Mouse (Mus musculus): ENCODE measurements at regions not wholly inside any gene's neighbourhood (a gene's known extent, or its start where the extent isn't known, plus 50 kb on each side); places are given as distances from the start of the nearest gene placed in this dataset.

GRCm38 (mm10) chr8:89516602-89517001 is 472.6 kb upstream of the Sall1 start:
- Histone ChIP-seq H3K36me3 (ENCODE audit: control insufficient read depth, insufficient read depth) (no peaks in the 10 kb centered on the region), H3K4me3 (ENCODE audit: low read length) (no peak overlapping the region), H3K9ac (ENCODE audit: low read length) (no peak overlapping the region), H3K9me3 (replicated peaks; ENCODE audit: control insufficient read depth, low read length) (no peaks in the 10 kb centered on the region), H3K4me1 (ENCODE audit: control insufficient read depth, insufficient read depth, low read length) (no peaks in the 10 kb centered on the region), H3K27me3 (ENCODE audit: control insufficient read depth, insufficient read depth, low read length) (no peaks in the 10 kb centered on the region), H3K4me2 (ENCODE audit: low read depth, low read length) (no peak overlapping the region), H3K27ac (ENCODE audit: low read length) (no peak overlapping the region)
- ATAC-seq (replicated peaks; ENCODE audit: extremely low read depth, insufficient read depth, low FRiP score), result no peak
- 73% methylated on average over 2 of the region's 2 CpGs for WGBS

- no peaks in the 10 kb centered on the region for H3K4me1 ChIP-seq (ENCODE audit: control insufficient read depth, insufficient read depth, low read length)
- H3K9me3 ChIP-seq (replicated peaks; ENCODE audit: control insufficient read depth, low read length), result no peaks in the 10 kb centered on the region
- H3K27ac ChIP-seq (ENCODE audit: low read length), result no peak overlapping the region
- no peaks in the 10 kb centered on the region for H3K36me3 ChIP-seq (ENCODE audit: control insufficient read depth, insufficient read depth)
- ATAC-seq (replicated peaks; ENCODE audit: extremely low read depth, insufficient read depth, low FRiP score), result no peak
- H3K9ac ChIP-seq (ENCODE audit: low read length), result no peak overlapping the region
- no peak overlapping the region for H3K4me3 ChIP-seq (ENCODE audit: low read length)
- no peak overlapping the region for H3K4me2 ChIP-seq (ENCODE audit: low read depth, low read length)
- 90% methylated on average over 3 of the region's 3 CpGs for WGBS
- no peaks in the 10 kb centered on the region for H3K27me3 ChIP-seq (ENCODE audit: control insufficient read depth, insufficient read depth, low read length)
Measured at GRCm38 (mm10) chr8:89514270-89514669, 470.3 kb upstream of the Sall1 start.

GRCm38 (mm10) chr8:89507639-89508038 is 463.7 kb upstream of the Sall1 start:
- ATAC-seq (replicated peaks; ENCODE audit: extremely low read depth, insufficient read depth, low FRiP score), result no peak
- no peak overlapping the region for H3K4me2 ChIP-seq (ENCODE audit: low read depth, low read length)
- H3K27ac ChIP-seq (ENCODE audit: low read length), result no peak overlapping the region
- H3K36me3 ChIP-seq (ENCODE audit: control insufficient read depth, insufficient read depth), result no peaks in the 10 kb centered on the region
- H3K9ac ChIP-seq (ENCODE audit: low read length), result no peak overlapping the region
- no peaks in the 10 kb centered on the region; the same call in 1 of the 2 replicates for H3K4me1 ChIP-seq (ENCODE audit: control insufficient read depth, insufficient read depth, low read length)
- H3K9me3 ChIP-seq (replicated peaks; ENCODE audit: control insufficient read depth, low read length), result no peaks in the 10 kb centered on the region
- 37% methylated on average over 6 of the region's 6 CpGs for WGBS
- H3K27me3 ChIP-seq (ENCODE audit: control insufficient read depth, insufficient read depth, low read length), result no peaks in the 10 kb centered on the region
- no peak overlapping the region for H3K4me3 ChIP-seq (ENCODE audit: low read length)

- no peaks in the 10 kb centered on the region; the same call in 1 of the 2 replicates for H3K4me1 ChIP-seq (ENCODE audit: control insufficient read depth, insufficient read depth, low read length)
- H3K27ac ChIP-seq (ENCODE audit: low read length), result no peak overlapping the region
- H3K9ac ChIP-seq (ENCODE audit: low read length), result no peak overlapping the region
- no peaks in the 10 kb centered on the region for H3K9me3 ChIP-seq (replicated peaks; ENCODE audit: control insufficient read depth, low read length)
- H3K4me3 ChIP-seq (ENCODE audit: low read length), result no peak overlapping the region
- H3K4me2 ChIP-seq (ENCODE audit: low read depth, low read length), result no peak overlapping the region
- H3K27me3 ChIP-seq (ENCODE audit: control insufficient read depth, insufficient read depth, low read length), result no peaks in the 10 kb centered on the region
- ATAC-seq (replicated peaks; ENCODE audit: extremely low read depth, insufficient read depth, low FRiP score), result no peak
- 38% methylated on average over 4 of the region's 4 CpGs for WGBS
- no peaks in the 10 kb centered on the region for H3K36me3 ChIP-seq (ENCODE audit: control insufficient read depth, insufficient read depth)
Measured at GRCm38 (mm10) chr8:89503545-89504234, 459.7 kb upstream of the Sall1 start.

GRCm38 (mm10) chr8:89503030-89503429 is 459.1 kb upstream of the Sall1 start:
- Histone ChIP-seq H3K27me3 (ENCODE audit: control insufficient read depth, insufficient read depth, low read length) (no peaks in the 10 kb centered on the region), H3K4me2 (ENCODE audit: low read depth, low read length) (no peak overlapping the region), H3K4me1 (ENCODE audit: control insufficient read depth, insufficient read depth, low read length) (no peaks in the 10 kb centered on the region; the same call in 1 of the 2 replicates), H3K9me3 (replicated peaks; ENCODE audit: control insufficient read depth, low read length) (no peaks in the 10 kb centered on the region), H3K4me3 (ENCODE audit: low read length) (no peak overlapping the region), H3K9ac (ENCODE audit: low read length) (no peak overlapping the region), H3K27ac (ENCODE audit: low read length) (no peak overlapping the region), H3K36me3 (ENCODE audit: control insufficient read depth, insufficient read depth) (no peaks in the 10 kb centered on the region)
- no peak for ATAC-seq (replicated peaks; ENCODE audit: extremely low read depth, insufficient read depth, low FRiP score)
- 80% methylated on average over 6 of the region's 6 CpGs for WGBS

- Histone ChIP-seq H3K4me3 (ENCODE audit: low read length) (no peak overlapping the region), H3K27ac (ENCODE audit: low read length) (no peak overlapping the region), H3K4me1 (ENCODE audit: control insufficient read depth, insufficient read depth, low read length) (no peaks in the 10 kb centered on the region; the same call in 1 of the 2 replicates), H3K4me2 (ENCODE audit: low read depth, low read length) (no peak overlapping the region), H3K9ac (ENCODE audit: low read length) (no peak overlapping the region), H3K27me3 (ENCODE audit: control insufficient read depth, insufficient read depth, low read length) (no peaks in the 10 kb centered on the region), H3K9me3 (replicated peaks; ENCODE audit: control insufficient read depth, low read length) (no peaks in the 10 kb centered on the region), H3K36me3 (ENCODE audit: control insufficient read depth, insufficient read depth) (no peaks in the 10 kb centered on the region)
- WGBS, result 92% methylated on average over 6 of the region's 6 CpGs
- ATAC-seq (replicated peaks; ENCODE audit: extremely low read depth, insufficient read depth, low FRiP score), result no peak
Measured at GRCm38 (mm10) chr8:89501756-89502155, 457.8 kb upstream of the Sall1 start.

GRCm38 (mm10) chr8:89499831-89500230 is 455.9 kb upstream of the Sall1 start:
- no peak overlapping the region for H3K9ac ChIP-seq (ENCODE audit: low read length)
- no peak for ATAC-seq (replicated peaks; ENCODE audit: extremely low read depth, insufficient read depth, low FRiP score)
- H3K4me2 ChIP-seq (ENCODE audit: low read depth, low read length), result no peak overlapping the region
- no peaks in the 10 kb centered on the region for H3K27me3 ChIP-seq (ENCODE audit: control insufficient read depth, insufficient read depth, low read length)
- no peaks in the 10 kb centered on the region; the same call in 1 of the 2 replicates for H3K4me1 ChIP-seq (ENCODE audit: control insufficient read depth, insufficient read depth, low read length)
- H3K4me3 ChIP-seq (ENCODE audit: low read length), result no peak overlapping the region
- WGBS, result 64% methylated on average over 6 of the region's 6 CpGs
- H3K27ac ChIP-seq (ENCODE audit: low read length), result no peak overlapping the region
- no peaks in the 10 kb centered on the region for H3K9me3 ChIP-seq (replicated peaks; ENCODE audit: control insufficient read depth, low read length)
- no peaks in the 10 kb centered on the region for H3K36me3 ChIP-seq (ENCODE audit: control insufficient read depth, insufficient read depth)

- Histone ChIP-seq H3K4me2 (ENCODE audit: low read depth, low read length) (no peak overlapping the region), H3K9me3 (replicated peaks; ENCODE audit: control insufficient read depth, low read length) (no peaks in the 10 kb centered on the region), H3K4me3 (ENCODE audit: low read length) (no peak overlapping the region), H3K9ac (ENCODE audit: low read length) (no peak overlapping the region), H3K27me3 (ENCODE audit: control insufficient read depth, insufficient read depth, low read length) (no peaks in the 10 kb centered on the region), H3K4me1 (ENCODE audit: control insufficient read depth, insufficient read depth, low read length) (no peaks in the 10 kb centered on the region), H3K27ac (ENCODE audit: low read length) (no peak overlapping the region), H3K36me3 (ENCODE audit: control insufficient read depth, insufficient read depth) (no peaks in the 10 kb centered on the region)
- WGBS, result 63% methylated on average over 6 of the region's 6 CpGs
- no peak for ATAC-seq (replicated peaks; ENCODE audit: extremely low read depth, insufficient read depth, low FRiP score)
Measured at GRCm38 (mm10) chr8:89498088-89498695, 454.2 kb upstream of the Sall1 start.

- Histone ChIP-seq H3K4me1 (ENCODE audit: control insufficient read depth, insufficient read depth, low read length) (no peaks in the 10 kb centered on the region), H3K4me3 (ENCODE audit: low read length) (no peak overlapping the region), H3K36me3 (ENCODE audit: control insufficient read depth, insufficient read depth) (no peaks in the 10 kb centered on the region), H3K27me3 (ENCODE audit: control insufficient read depth, insufficient read depth, low read length) (no peaks in the 10 kb centered on the region), H3K9ac (ENCODE audit: low read length) (no peak overlapping the region), H3K27ac (ENCODE audit: low read length) (no peak overlapping the region), H3K4me2 (ENCODE audit: low read depth, low read length) (no peak overlapping the region), H3K9me3 (replicated peaks; ENCODE audit: control insufficient read depth, low read length) (no peaks in the 10 kb centered on the region)
- ATAC-seq (replicated peaks; ENCODE audit: extremely low read depth, insufficient read depth, low FRiP score), result no peak
Measured at GRCm38 (mm10) chr8:89492336-89492735, 448.4 kb upstream of the Sall1 start.
